Mouse (Mus musculus) MEL (cell line): ENCODE data around the gene Itm2b. TPM values are rescaled to one million over a fixed set of nuclear protein-coding genes. Genes with fewer than 3 reads are reported as not detected.

Source experiments
- DNase-seq: peaks from one replicate; pipeline ENCODE4 v3.0.0; 2011; ENCODE audit warnings: low read depth, low spot score
- H3K27ac ChIP-seq: 2 replicates; pipeline ENCODE4 v1.5.1; 2012; ENCODE audit warnings: low read depth, mild to moderate bottlenecking, control low read depth, low read length, moderate library complexity; ENCODE audit not compliant: control insufficient read depth
- H3K27me3 ChIP-seq, 2 experiments: fragments of 150-350 bp in 1 of 2; sonication (generic) in 1 of 2; 2 replicates each; pipeline ENCODE4 v1.6.1; 2012; ENCODE audit warnings: low read length in 2 of 2, mild to moderate bottlenecking in 2 of 2, improper control_type of control experiment in 1 of 2, moderate library complexity in 1 of 2; ENCODE audit not compliant: insufficient read depth in 2 of 2, control insufficient read depth in 1 of 2
- H3K36me3 ChIP-seq, 2 experiments: 2 replicates each; pipeline ENCODE4 v1.6.1; 2012 to 2014; ENCODE audit warnings: low read length in 2 of 2, improper control_type of control experiment in 1 of 2, inconsistent platforms in 1 of 2, mild to moderate bottlenecking in 1 of 2; ENCODE audit not compliant: insufficient read depth in 2 of 2, control insufficient read depth in 1 of 2
- H3K4me1 ChIP-seq, 2 experiments: fragments of 150-350 bp in 1 of 2; sonication (generic) in 1 of 2; 2 replicates each; pipeline ENCODE4 v1.6.1; 2012; ENCODE audit warnings: low read length in 2 of 2, improper control_type of control experiment in 1 of 2, mild to moderate bottlenecking in 1 of 2; ENCODE audit not compliant: insufficient read depth in 2 of 2, control insufficient read depth in 1 of 2
- H3K4me3 ChIP-seq, 2 experiments: fragments of 150-350 bp in 1 of 2; sonication (generic) in 1 of 2; 2 replicates each; pipeline ENCODE4 v1.5.1; 2012; ENCODE audit warnings: low read depth in 2 of 2, low read length in 2 of 2, mild to moderate bottlenecking in 2 of 2, moderate library complexity in 2 of 2, control low read depth in 1 of 2, improper control_type of control experiment in 1 of 2; ENCODE audit not compliant: control insufficient read depth in 1 of 2, insufficient read depth in 1 of 2
- H3K79me2 ChIP-seq: 2 replicates; pipeline ENCODE4 v1.6.1; 2012; ENCODE audit warnings: mild to moderate bottlenecking, low read length, moderate library complexity; ENCODE audit not compliant: control insufficient read depth, poor library complexity, insufficient read depth
- H3K9ac ChIP-seq: 2 replicates; pipeline ENCODE4 v1.6.1; 2012; ENCODE audit warnings: low read depth, mild to moderate bottlenecking, control low read depth, low read length, moderate library complexity; ENCODE audit not compliant: control insufficient read depth, poor library complexity, severe bottlenecking
- H3K9me3 ChIP-seq: fragments of 150-350 bp; sonication (generic); replicated peaks from 2 replicates; pipeline ENCODE4 v1.6.1; 2012; ENCODE audit warnings: mild to moderate bottlenecking, low read length, improper control_type of control experiment, moderate library complexity; ENCODE audit not compliant: insufficient read depth
- BHLHE40 ChIP-seq: IDR thresholded peaks from 2 replicates; pipeline ENCODE4 v1.6.1; 2012; ENCODE audit warnings: low read depth, mild to moderate bottlenecking, inconsistent platforms, low read length, improper control_type of control experiment, borderline replicate concordance
- ETS1 ChIP-seq: IDR thresholded peaks from 2 replicates; pipeline ENCODE4 v1.6.1; 2012; ENCODE audit warnings: low read depth, mild to moderate bottlenecking, inconsistent platforms, low read length, improper control_type of control experiment, moderate library complexity
- GATA1 ChIP-seq: IDR thresholded peaks from 2 replicates; pipeline ENCODE4 v1.6.1; 2011; ENCODE audit warnings: low read depth, low read length, improper control_type of control experiment
- HCFC1 ChIP-seq: IDR thresholded peaks from 2 replicates; pipeline ENCODE4 v1.6.1; 2012; ENCODE audit warnings: low read depth, mild to moderate bottlenecking, inconsistent platforms, low read length, improper control_type of control experiment, moderate library complexity
- JUND ChIP-seq: IDR thresholded peaks from 2 replicates; pipeline ENCODE4 v1.6.1; 2011; ENCODE audit warnings: low read depth, mild to moderate bottlenecking, improper control_type of control experiment, low read length
- KAT2A ChIP-seq: conservative IDR thresholded peaks from 2 replicates; pipeline ENCODE4 v1.6.1; 2012; ENCODE audit warnings: low read depth, low read length, improper control_type of control experiment, inconsistent platforms
- MAFK ChIP-seq: IDR thresholded peaks from 2 replicates; pipeline ENCODE4 v1.6.1; 2011; ENCODE audit warnings: low read depth, mild to moderate bottlenecking, low read length, improper control_type of control experiment, borderline replicate concordance
- MAX ChIP-seq: IDR thresholded peaks from 2 replicates; pipeline ENCODE4 v1.6.1; 2011; ENCODE audit warnings: low read length, improper control_type of control experiment
- MEF2A ChIP-seq: IDR thresholded peaks from 2 replicates; pipeline ENCODE4 v1.6.1; 2014; ENCODE audit warnings: low read depth, mild to moderate bottlenecking, inconsistent platforms, low read length, improper control_type of control experiment; ENCODE audit not compliant: poor library complexity, insufficient replicate concordance, severe bottlenecking; ENCODE audit errors: extremely low read depth
- MXI1 ChIP-seq: IDR thresholded peaks from 2 replicates; pipeline ENCODE4 v1.6.1; 2011; ENCODE audit warnings: mild to moderate bottlenecking, low read depth, low read length, improper control_type of control experiment
- MYB ChIP-seq: IDR thresholded peaks from 2 replicates; pipeline ENCODE4 v1.6.1; 2011; ENCODE audit warnings: mild to moderate bottlenecking, low read depth, low read length, improper control_type of control experiment
- MYC ChIP-seq: IDR thresholded peaks from 2 replicates; pipeline ENCODE4 v1.6.1; 2011; ENCODE audit warnings: low read depth, mild to moderate bottlenecking, low read length, improper control_type of control experiment, moderate library complexity
- NELFE ChIP-seq: IDR thresholded peaks from 2 replicates; pipeline ENCODE4 v1.6.1; 2011; ENCODE audit warnings: low read depth, low read length, improper control_type of control experiment
- NRF1 ChIP-seq: IDR thresholded peaks from 2 replicates; pipeline ENCODE4 v1.6.1; 2014; ENCODE audit warnings: low read depth, mild to moderate bottlenecking, inconsistent platforms, low read length, improper control_type of control experiment, moderate library complexity; ENCODE audit not compliant: poor library complexity, insufficient read depth, severe bottlenecking
- POLR2A ChIP-seq, 2 experiments: IDR thresholded peaks; 2 replicates each; pipeline ENCODE4 v1.6.1; 2011 to 2012; ENCODE audit warnings: low read length in 2 of 2, mild to moderate bottlenecking in 2 of 2, control low read depth in 1 of 2, improper control_type of control experiment in 1 of 2, low read depth in 1 of 2, moderate library complexity in 1 of 2; ENCODE audit not compliant: control insufficient read depth in 1 of 2, insufficient read depth in 1 of 2, poor library complexity in 1 of 2
- RAD21 ChIP-seq: IDR thresholded peaks from 2 replicates; pipeline ENCODE4 v1.6.1; 2011; ENCODE audit warnings: mild to moderate bottlenecking, low read depth, low read length, improper control_type of control experiment
- RCOR1 ChIP-seq: IDR thresholded peaks from 2 replicates; pipeline ENCODE4 v1.6.1; 2012; ENCODE audit warnings: low read depth, mild to moderate bottlenecking, inconsistent platforms, low read length, improper control_type of control experiment
- SIN3A ChIP-seq: IDR thresholded peaks from 2 replicates; pipeline ENCODE4 v1.6.1; 2012; ENCODE audit warnings: low read length, improper control_type of control experiment, inconsistent platforms
- SMC3 ChIP-seq: IDR thresholded peaks from 2 replicates; pipeline ENCODE4 v1.6.1; 2011; ENCODE audit warnings: low read depth, low read length, improper control_type of control experiment
- TAL1 ChIP-seq: IDR thresholded peaks from 2 replicates; pipeline ENCODE4 v1.6.1; 2012; ENCODE audit warnings: mild to moderate bottlenecking, inconsistent platforms, low read length, moderate library complexity, mixed read lengths
- TBP ChIP-seq: IDR thresholded peaks from 2 replicates; pipeline ENCODE4 v1.8.0; 2011; ENCODE audit warnings: low read depth, low read length, improper control_type of control experiment
- TCF12 ChIP-seq: IDR thresholded peaks from 2 replicates; pipeline ENCODE4 v1.6.1; 2014; ENCODE audit warnings: low read depth, mild to moderate bottlenecking, inconsistent platforms, low read length, improper control_type of control experiment, moderate library complexity
- ZC3H11A ChIP-seq: IDR thresholded peaks from 2 replicates; pipeline ENCODE4 v1.6.1; 2012; ENCODE audit warnings: low read depth, mild to moderate bottlenecking, inconsistent platforms, low read length, improper control_type of control experiment
- ZKSCAN1 ChIP-seq: IDR thresholded peaks from 2 replicates; pipeline ENCODE4 v1.6.1; 2012; ENCODE audit warnings: low read depth, mild to moderate bottlenecking, inconsistent platforms, low read length, improper control_type of control experiment, moderate library complexity
- ZMIZ1 ChIP-seq: IDR thresholded peaks from 2 replicates; pipeline ENCODE4 v1.6.1; 2012; ENCODE audit warnings: low read depth, mild to moderate bottlenecking, inconsistent platforms, low read length, improper control_type of control experiment, moderate library complexity
- ZNF384 ChIP-seq: IDR thresholded peaks from 2 replicates; pipeline ENCODE4 v1.6.1; 2012; ENCODE audit warnings: low read depth, mild to moderate bottlenecking, inconsistent platforms, low read length, improper control_type of control experiment
- polyA plus RNA-seq, 2 experiments: library from polyadenylated mRNA; stranded (reverse) in 1 of 2; unstranded in 1 of 2; fragments of >175 nt in 1 of 2; fragments of >200 nt in 1 of 2; gene quantifications; 2 replicates each; pipeline versions ENCODE4 v1.2.1 to v1.2.4; 2012; ENCODE audit warnings: low replicate concordance in 2 of 2, low read depth in 1 of 2; ENCODE audit not compliant: insufficient read length in 2 of 2, insufficient read depth in 1 of 2, missing spikeins in 1 of 2
- total RNA-seq: library from RNA; depleted of rRNA; stranded (reverse); fragments of 300-350 nt; gene quantifications from 2 replicates; pipeline ENCODE4 v1.2.3, GENCODE M21; 2012

Gene Itm2b
- total and polyA plus RNA-seq, 3 experiments, result 54.0 to 312 (median 101) TPM

DNA sequence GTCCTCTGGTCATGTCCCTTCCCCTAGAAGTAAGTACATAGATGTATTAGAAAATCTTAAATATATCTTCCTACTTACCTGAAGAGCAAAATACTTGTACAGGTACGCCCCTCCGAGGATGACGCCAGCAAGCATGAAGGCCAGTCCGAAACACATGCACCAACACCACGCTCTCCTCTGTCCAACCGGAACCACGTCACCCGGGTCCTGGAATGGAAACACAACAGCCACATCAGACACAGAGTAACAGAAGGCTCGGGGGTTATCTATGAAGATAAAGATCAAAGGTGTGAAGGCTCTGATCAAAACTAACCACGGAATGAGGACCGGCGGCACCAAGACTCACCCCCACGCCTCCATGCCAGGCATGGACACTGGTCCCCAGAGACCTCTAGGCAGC lies 16.9 kb downstream of the Itm2b start:
- Histone ChIP-seq H3K27ac (no peak overlapping the region), H3K27me3 (no peaks in the 10 kb centered on the region), H3K9ac (no peak overlapping the region), H3K4me1 (peaks cover 17 to 25% of the 10 kb centered on the region in 2 experiments), H3K9me3 (no peaks in the 10 kb centered on the region), H3K36me3 (peaks cover 6 to 20% of the 10 kb centered on the region in 2 experiments), H3K4me3 (no peak overlapping the region)
- no peak for DNase-seq
- no peak for TF ChIP-seq SMC3
- no peak for TF ChIP-seq TCF12
- no peak for TF ChIP-seq MEF2A
- TF ChIP-seq NELFE, result no peak
- no peak for TF ChIP-seq ZC3H11A
- no peak for TF ChIP-seq TAL1
- TF ChIP-seq RCOR1, result no peak
- TF ChIP-seq MYC, result no peak
- TF ChIP-seq KAT2A, result no peak
- no peak for TF ChIP-seq ZMIZ1
- TF ChIP-seq BHLHE40, result no peak
- TF ChIP-seq RAD21, result no peak
- no peak for TF ChIP-seq POLR2A (IDR thresholded peaks at IDR 0.05; ENCODE audit: control insufficient read depth in 1 of 2, insufficient read depth in 1 of 2, low read depth in 1 of 2, low read length in 2 of 2, poor library complexity in 1 of 2)
- no peak for TF ChIP-seq ZNF384
- no peak for TF ChIP-seq NRF1
- TF ChIP-seq TBP, result no peak
- TF ChIP-seq, all 39 proteins: peak for 0
- H3K79me2 ChIP-seq, result 0 out of 2 replicates have a peak, but pooled peaks cover 2% of the 10 kb centered on the region

DNA sequence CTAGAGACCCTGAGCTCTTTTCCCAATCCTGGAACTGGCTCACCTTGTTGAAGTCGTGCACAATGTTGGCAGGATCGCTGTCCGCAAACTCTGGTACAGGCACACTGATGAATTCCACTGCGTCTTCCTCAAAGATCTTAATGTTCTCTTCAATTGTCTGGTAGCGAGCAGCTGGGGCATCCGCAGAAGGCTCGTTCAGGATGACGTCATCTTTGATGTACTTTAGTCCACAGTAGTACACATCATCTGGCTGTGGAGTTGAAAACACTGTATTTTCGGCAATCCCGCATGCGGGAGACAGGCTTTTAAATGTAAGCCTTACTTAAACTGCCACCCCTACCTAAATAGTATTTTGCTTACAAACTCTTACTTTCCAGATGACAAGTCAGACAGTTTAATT lies 18.8 kb downstream of the Itm2b start:
- no peak for TF ChIP-seq JUND
- TF ChIP-seq GATA1, result no peak
- TF ChIP-seq ETS1, result no peak
- no peak for TF ChIP-seq MYB
- TF ChIP-seq TCF12, result no peak
- no peak for TF ChIP-seq RAD21
- TF ChIP-seq MAFK, result no peak
- no peak for TF ChIP-seq TBP
- no peak for TF ChIP-seq MEF2A
- no peak for TF ChIP-seq SIN3A
- no peak for TF ChIP-seq POLR2A (IDR thresholded peaks at IDR 0.05; ENCODE audit: control insufficient read depth in 1 of 2, insufficient read depth in 1 of 2, low read depth in 1 of 2, low read length in 2 of 2, poor library complexity in 1 of 2)
- no peak for TF ChIP-seq ZKSCAN1
- TF ChIP-seq MYC, result no peak
- no peak for TF ChIP-seq HCFC1
- no peak for TF ChIP-seq MXI1
- TF ChIP-seq KAT2A, result no peak
- TF ChIP-seq ZC3H11A, result no peak
- no peak for TF ChIP-seq MAX

More for the DNA sequence above, 18.8 kb downstream of the Itm2b start:
- peaks cover 8 to 18% of the 10 kb centered on the region in 2 experiments for H3K4me1 ChIP-seq
- H3K9me3 ChIP-seq, result no peaks in the 10 kb centered on the region
- no peak overlapping the region for H3K4me3 ChIP-seq
- H3K9ac ChIP-seq, result no peak overlapping the region
- H3K27me3 ChIP-seq, result no peaks in the 10 kb centered on the region
- H3K27ac ChIP-seq, result no peak overlapping the region
- peaks cover 12% of the 10 kb centered on the region in 2 experiments for H3K36me3 ChIP-seq
- no peak for DNase-seq
- 0 out of 2 replicates have a peak, but pooled peaks cover 2% of the 10 kb centered on the region for H3K79me2 ChIP-seq
